Mouse (Mus musculus): ENCODE data around the gene Sqor. TPM values are rescaled to one million over a fixed set of nuclear protein-coding genes. Genes with fewer than 3 reads are reported as not detected.

Sqor gene
- polyA plus RNA-seq, 1 experiment = 15.2 TPM

DNA sequence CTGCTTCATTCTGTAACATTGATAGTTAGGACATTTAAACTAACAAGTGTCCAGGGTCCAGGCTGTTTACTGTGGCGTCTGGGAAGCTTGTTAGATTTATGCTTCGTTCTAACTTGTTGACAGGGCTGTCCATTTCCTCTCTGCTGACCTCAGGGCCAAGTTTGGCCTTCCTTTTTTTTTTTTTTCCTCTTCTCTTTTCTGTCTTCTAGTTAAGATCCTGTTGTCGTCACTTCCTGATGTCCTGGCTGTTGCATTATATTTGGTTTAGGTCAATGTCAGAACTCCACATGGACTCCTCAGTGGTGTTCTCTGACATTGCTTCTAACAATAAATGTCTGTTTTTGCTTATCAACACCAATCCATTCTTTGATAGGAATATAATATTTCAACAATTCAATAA is 15.4 kb downstream of the Sqor start:
- 0 out of 2 replicates have a peak, but pooled peaks cover 3% of the 10 kb centered on the region for H3K4me1 ChIP-seq (replicated peaks; ENCODE audit: control insufficient read depth, insufficient read depth, low read length)
- no peak overlapping the region for H3K4me3 ChIP-seq (ENCODE audit: control insufficient read depth, insufficient read depth, low read length)
- DNase-seq = no peak
- no peaks in the 10 kb centered on the region for H3K27me3 ChIP-seq (ENCODE audit: control insufficient read depth, insufficient read depth, low read length)
- H3K27ac ChIP-seq (ENCODE audit: control insufficient read depth, insufficient read depth, low read length) = no peak overlapping the region
- no peak for TF ChIP-seq POLR2A (IDR thresholded peaks at IDR 0.05; ENCODE audit: control insufficient read depth, extremely low read depth, insufficient read depth, low read length, poor library complexity)
- no peaks in the 10 kb centered on the region for H3K36me3 ChIP-seq (ENCODE audit: control insufficient read depth, insufficient read depth, low read length)
- 69% methylated on average over 3 of the region's 3 CpGs for WGBS

DNA sequence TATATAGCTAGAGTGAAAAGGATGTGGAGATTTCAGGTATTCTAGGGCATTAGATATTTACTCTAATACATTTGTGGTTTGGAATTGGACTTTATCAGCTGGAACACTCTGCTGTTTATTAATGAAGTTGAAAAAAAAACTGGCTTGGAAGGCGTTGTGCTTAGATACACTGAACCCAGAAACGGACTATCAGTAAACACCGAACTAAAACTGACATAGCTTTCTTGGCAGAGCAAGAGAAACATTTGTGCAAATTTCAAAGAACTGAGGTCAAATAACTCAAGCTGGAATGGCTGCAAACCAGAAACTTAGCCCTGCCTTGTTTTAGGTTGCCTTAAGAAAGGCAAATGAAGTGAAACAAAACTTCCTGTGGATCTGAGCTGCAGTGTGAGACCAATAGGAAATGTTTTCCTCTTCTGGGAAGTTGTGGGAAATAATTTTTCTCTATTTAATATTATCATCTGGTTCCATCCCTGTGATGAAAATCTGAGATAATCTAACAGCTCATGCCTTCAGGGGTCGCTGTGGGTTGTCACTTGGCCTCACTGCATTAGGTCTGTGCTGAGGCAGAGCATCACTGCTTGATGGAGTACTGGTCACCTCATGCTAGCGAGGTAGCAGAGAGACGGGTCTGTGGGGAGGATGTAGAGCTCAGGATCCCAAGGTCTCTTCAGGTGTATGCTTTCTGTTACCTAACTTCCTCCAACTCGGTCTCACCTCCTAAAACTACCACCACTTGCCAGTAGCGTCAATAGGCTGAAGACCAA is 16.7 kb downstream of the Sqor start:
- Histone ChIP-seq H3K27me3 (ENCODE audit: control insufficient read depth, insufficient read depth, low read length) (no peaks in the 10 kb centered on the region), H3K4me3 (ENCODE audit: control insufficient read depth, insufficient read depth, low read length) (no peak overlapping the region)

DNA sequence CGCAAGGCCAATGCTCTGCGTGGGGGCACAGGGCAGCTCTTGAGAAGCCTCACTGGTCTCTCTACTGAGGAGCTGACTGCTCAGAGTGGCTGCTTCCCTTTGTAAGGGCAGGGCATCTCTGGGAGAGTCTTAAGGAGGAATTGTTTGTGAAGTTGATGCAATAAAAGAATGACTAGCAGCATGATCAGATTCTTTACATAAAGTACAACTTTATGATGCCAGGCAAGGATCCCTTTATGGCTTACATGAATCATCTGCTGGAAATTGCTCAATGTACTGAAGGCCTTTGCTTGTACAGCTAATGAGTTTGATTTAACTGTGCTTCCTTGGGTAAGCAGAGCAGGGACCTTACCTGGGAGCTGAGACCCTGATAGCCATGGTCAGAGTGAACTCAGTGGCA is 18.7 kb downstream of the Sqor start:
- whole genome bisulfite sequencing = 96% methylated on average over 2 of the region's 2 CpGs
- DNase-seq = no peak
- H3K27me3 ChIP-seq (ENCODE audit: control insufficient read depth, insufficient read depth, low read length) = no peaks in the 10 kb centered on the region
- no peak overlapping the region for H3K27ac ChIP-seq (ENCODE audit: control insufficient read depth, insufficient read depth, low read length)
- H3K4me1 ChIP-seq (replicated peaks; ENCODE audit: control insufficient read depth, insufficient read depth, low read length) = peaks cover 13% of the 10 kb centered on the region
- no peak for TF ChIP-seq CTCF (IDR thresholded peaks at IDR 0.05; ENCODE audit: borderline replicate concordance, control insufficient read depth, extremely low read depth, insufficient read depth, low read length, poor library complexity)
- no peak for TF ChIP-seq POLR2A (IDR thresholded peaks at IDR 0.05; ENCODE audit: control insufficient read depth, extremely low read depth, insufficient read depth, low read length, poor library complexity)
- H3K36me3 ChIP-seq (ENCODE audit: control insufficient read depth, insufficient read depth, low read length) = no peaks in the 10 kb centered on the region
- H3K4me3 ChIP-seq (ENCODE audit: control insufficient read depth, insufficient read depth, low read length) = no peak overlapping the region

More for the DNA sequence above, 16.7 kb downstream of the Sqor start:
- no peak for TF ChIP-seq CTCF (IDR thresholded peaks at IDR 0.05; ENCODE audit: borderline replicate concordance, control insufficient read depth, extremely low read depth, insufficient read depth, low read length, poor library complexity)
- TF ChIP-seq POLR2A (IDR thresholded peaks at IDR 0.05; ENCODE audit: control insufficient read depth, extremely low read depth, insufficient read depth, low read length, poor library complexity) = no peak
- WGBS = 89% methylated on average over 8 of the region's 8 CpGs
- Histone ChIP-seq H3K4me1 (replicated peaks; ENCODE audit: control insufficient read depth, insufficient read depth, low read length) (0 out of 2 replicates have a peak, but pooled peaks cover 3% of the 10 kb centered on the region), H3K27ac (ENCODE audit: control insufficient read depth, insufficient read depth, low read length) (no peak overlapping the region), H3K36me3 (ENCODE audit: control insufficient read depth, insufficient read depth, low read length) (no peaks in the 10 kb centered on the region)
- no peak for DNase-seq

DNA sequence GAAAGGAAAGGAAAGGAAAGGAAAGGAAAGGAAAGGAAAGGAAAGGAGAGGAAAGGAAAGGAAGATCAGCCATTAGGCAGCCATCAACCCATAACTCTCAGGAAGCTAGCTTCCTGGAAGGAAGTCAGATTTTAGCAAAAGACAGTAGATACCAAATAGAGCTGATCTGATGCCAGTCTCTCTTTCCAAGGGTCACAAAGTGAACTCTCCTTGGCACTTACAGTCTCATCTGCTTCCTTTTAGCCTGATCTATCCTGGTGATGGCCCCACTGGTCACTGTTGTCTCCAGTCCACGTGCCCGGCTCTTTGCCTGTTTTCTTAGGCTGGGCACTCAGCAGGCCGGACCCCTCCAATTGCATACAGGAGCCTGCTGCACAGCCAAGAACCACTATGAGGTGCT is 19.7 kb downstream of the Sqor start:
- Histone ChIP-seq H3K4me3 (ENCODE audit: control insufficient read depth, insufficient read depth, low read length) (no peak overlapping the region), H3K27ac (ENCODE audit: control insufficient read depth, insufficient read depth, low read length) (no peak overlapping the region), H3K36me3 (ENCODE audit: control insufficient read depth, insufficient read depth, low read length) (no peaks in the 10 kb centered on the region), H3K27me3 (ENCODE audit: control insufficient read depth, insufficient read depth, low read length) (no peaks in the 10 kb centered on the region), H3K4me1 (replicated peaks; ENCODE audit: control insufficient read depth, insufficient read depth, low read length) (peaks cover 18% of the 10 kb centered on the region)
- no peak for DNase-seq
- no peak for TF ChIP-seq POLR2A (IDR thresholded peaks at IDR 0.05; ENCODE audit: control insufficient read depth, extremely low read depth, insufficient read depth, low read length, poor library complexity)
- no peak for TF ChIP-seq CTCF (IDR thresholded peaks at IDR 0.05; ENCODE audit: borderline replicate concordance, control insufficient read depth, extremely low read depth, insufficient read depth, low read length, poor library complexity)
- WGBS = 96% methylated on average over 3 of the region's 3 CpGs

DNA sequence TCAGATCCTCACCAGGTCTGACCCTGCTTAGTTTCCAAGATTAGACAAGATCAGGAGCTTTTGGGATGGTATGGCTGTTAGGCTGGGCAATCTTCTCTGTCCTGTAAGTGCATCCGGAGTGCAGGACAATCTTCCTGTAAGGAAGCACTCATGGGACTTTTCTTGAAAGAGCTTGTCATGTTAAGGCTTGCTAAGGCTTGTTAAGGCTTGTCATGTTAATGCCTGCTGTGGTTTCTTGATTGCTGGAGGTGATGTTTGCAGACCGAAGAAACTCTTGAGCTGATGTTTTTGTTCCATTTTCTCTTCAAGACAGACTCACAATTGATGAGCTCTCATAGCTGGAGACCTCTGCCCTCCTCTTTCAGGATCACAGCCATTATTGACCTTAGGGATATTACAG is 21.1 kb downstream of the Sqor start:
- Histone ChIP-seq H3K27ac (ENCODE audit: control insufficient read depth, insufficient read depth, low read length) (no peak overlapping the region), H3K27me3 (ENCODE audit: control insufficient read depth, insufficient read depth, low read length) (no peaks in the 10 kb centered on the region), H3K4me1 (replicated peaks; ENCODE audit: control insufficient read depth, insufficient read depth, low read length) (peaks cover 22% of the 10 kb centered on the region), H3K36me3 (ENCODE audit: control insufficient read depth, insufficient read depth, low read length) (no peaks in the 10 kb centered on the region), H3K4me3 (ENCODE audit: control insufficient read depth, insufficient read depth, low read length) (no peak overlapping the region)
- DNase-seq = no peak
- WGBS = 94% methylated on average over 2 of the region's 2 CpGs
- TF ChIP-seq POLR2A (IDR thresholded peaks at IDR 0.05; ENCODE audit: control insufficient read depth, extremely low read depth, insufficient read depth, low read length, poor library complexity) (no peak), CTCF (IDR thresholded peaks at IDR 0.05; ENCODE audit: borderline replicate concordance, control insufficient read depth, extremely low read depth, insufficient read depth, low read length, poor library complexity) (no peak)

DNA sequence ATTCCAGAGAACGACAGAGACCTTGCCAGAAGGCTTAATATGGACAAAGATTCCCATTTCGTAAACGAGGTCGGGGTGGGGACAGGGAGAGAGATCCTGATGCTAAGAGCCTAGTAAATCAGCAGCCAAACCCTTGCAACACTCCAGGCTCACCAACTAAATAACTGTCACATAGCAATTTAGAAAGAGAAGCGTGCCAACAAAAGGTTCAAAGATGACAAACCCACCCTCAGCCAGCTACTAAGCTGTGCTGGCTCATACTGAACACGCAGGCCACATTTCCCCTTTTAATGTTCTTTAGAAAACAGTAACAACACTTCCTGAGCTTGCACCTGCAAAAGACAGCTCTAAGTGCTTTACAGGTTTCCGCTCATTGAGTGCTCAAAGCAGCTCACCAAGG is 24.3 kb downstream of the Sqor start:
- H3K27me3 ChIP-seq (ENCODE audit: control insufficient read depth, insufficient read depth, low read length) = no peaks in the 10 kb centered on the region
- peak overlapping the region; percentile 98 for H3K27ac ChIP-seq (ENCODE audit: control insufficient read depth, insufficient read depth, low read length)
- DNase-seq = peak; percentile 39

More for the DNA sequence above, 24.3 kb downstream of the Sqor start:
- WGBS = 18% methylated on average over 7 of the region's 7 CpGs
- no peaks in the 10 kb centered on the region for H3K36me3 ChIP-seq (ENCODE audit: control insufficient read depth, insufficient read depth, low read length)
- H3K4me3 ChIP-seq (ENCODE audit: control insufficient read depth, insufficient read depth, low read length) = peak overlapping the region; percentile 10; the same call in 1 of the 2 replicates
- TF ChIP-seq POLR2A (IDR thresholded peaks at IDR 0.05; ENCODE audit: control insufficient read depth, extremely low read depth, insufficient read depth, low read length, poor library complexity) = no peak
- TF ChIP-seq CTCF (IDR thresholded peaks at IDR 0.05; ENCODE audit: borderline replicate concordance, control insufficient read depth, extremely low read depth, insufficient read depth, low read length, poor library complexity) = no peak
- H3K4me1 ChIP-seq (replicated peaks; ENCODE audit: control insufficient read depth, insufficient read depth, low read length) = peaks cover 22% of the 10 kb centered on the region

Measured in thymus, adult 2 months (tissue).